Mouse (Mus musculus) kidney, embryonic 16.5 days (tissue): ENCODE measurements at regions not wholly inside any gene's neighbourhood (a gene's known extent, or its start where the extent isn't known, plus 50 kb on each side); places are given as distances from the start of the nearest gene placed in this dataset.
A peak's percentile ranks its signal among the peaks of the same experiment; 100 is the strongest.

Experiments
- ATAC-seq: fragments of 200-750 bp; cut with Nextera tagmentation; 2 replicates; pipeline ENCODE4 v1.8.0; 2017; ENCODE audit warnings: moderate TSS enrichment; ENCODE audit not compliant: low FRiP score, low TSS enrichment
- H3K27ac ChIP-seq: fragments of 300-500 bp; sonication (generic); 2 replicates; pipeline ENCODE4 v1.5.1; 2014; ENCODE audit warnings: low read length
- H3K27me3 ChIP-seq: fragments of 300-500 bp; sonication (generic); 2 replicates; pipeline ENCODE4 v1.6.1; 2014; ENCODE audit warnings: low read length, control low read depth, mixed read lengths; ENCODE audit not compliant: insufficient read depth
- H3K36me3 ChIP-seq: fragments of 300-500 bp; sonication (generic); 2 replicates; pipeline ENCODE4 v1.6.1; 2014; ENCODE audit warnings: low read length, control low read depth, mixed read lengths; ENCODE audit not compliant: insufficient read depth
- H3K4me1 ChIP-seq: fragments of 300-500 bp; sonication (generic); 2 replicates; pipeline ENCODE4 v1.6.1; 2014; ENCODE audit warnings: low read length, control low read depth, mixed read lengths; ENCODE audit not compliant: insufficient read depth
- H3K4me2 ChIP-seq: fragments of 300-500 bp; sonication (generic); replicated peaks from 2 replicates; pipeline ENCODE4 v1.6.1; 2014; ENCODE audit warnings: low read depth, low read length
- H3K4me3 ChIP-seq: fragments of 300-500 bp; sonication (generic); 2 replicates; pipeline ENCODE4 v1.5.1; 2014; ENCODE audit warnings: mild to moderate bottlenecking, low read length
- H3K9ac ChIP-seq: fragments of 300-500 bp; sonication (generic); replicated peaks from 2 replicates; pipeline ENCODE4 v1.6.1; 2014; ENCODE audit warnings: low read length
- H3K9me3 ChIP-seq: fragments of 300-500 bp; sonication (generic); 2 replicates; pipeline ENCODE4 v1.6.1; 2016; ENCODE audit warnings: low read length, control low read depth
- WGBS: fragments of 180-500 bp; shearing (Covaris S2); extraction: QIAGEN DNeasy Blood & Tissue Kit; methylation state at CpG from one replicate; pipeline ENCODE4 v1.1.7; 2014; 5-methylcytosine and 5-hydroxymethylcytosine counted together

GRCm38 (mm10) chr4:66550306-66551104 lies 146.1 kb upstream of the Astn2 start:
- Histone ChIP-seq H3K9me3 (no peaks in the 10 kb centered on the region), H3K4me1 (no peaks in the 10 kb centered on the region), H3K4me2 (no peak overlapping the region), H3K27ac (no peak overlapping the region), H3K4me3 (no peak overlapping the region), H3K36me3 (no peaks in the 10 kb centered on the region), H3K9ac (no peak overlapping the region), H3K27me3 (no peaks in the 10 kb centered on the region)
- 77% methylated on average over 3 of the region's 3 CpGs for WGBS
- ATAC-seq, result no peak

- H3K27ac ChIP-seq, result no peak overlapping the region
- H3K27me3 ChIP-seq, result no peaks in the 10 kb centered on the region
- no peak overlapping the region for H3K4me2 ChIP-seq
- WGBS, result 40% methylated on average over 4 of the region's 4 CpGs
- H3K9ac ChIP-seq, result no peak overlapping the region
- no peaks in the 10 kb centered on the region for H3K36me3 ChIP-seq
- H3K9me3 ChIP-seq, result no peaks in the 10 kb centered on the region
- ATAC-seq, result peak; percentile 67; the same call in 1 of the 2 replicates
- no peak overlapping the region for H3K4me3 ChIP-seq
- H3K4me1 ChIP-seq, result peaks cover 5% of the 10 kb centered on the region; the same call in 1 of the 2 replicates
These were observed 138.5 kb upstream of the Astn2 start for GRCm38 (mm10) chr4:66542833-66543436.

GRCm38 (mm10) chr4:66524456-66524855 lies 120.0 kb upstream of the Astn2 start:
- no peaks in the 10 kb centered on the region for H3K9me3 ChIP-seq
- no peak for ATAC-seq
- no peak overlapping the region for H3K9ac ChIP-seq
- H3K36me3 ChIP-seq, result no peaks in the 10 kb centered on the region
- H3K4me2 ChIP-seq, result no peak overlapping the region
- H3K27me3 ChIP-seq, result no peaks in the 10 kb centered on the region
- H3K4me3 ChIP-seq, result no peak overlapping the region
- no peak overlapping the region for H3K27ac ChIP-seq
- 70% methylated on average over 5 of the region's 5 CpGs for WGBS
- no peaks in the 10 kb centered on the region for H3K4me1 ChIP-seq

GRCm38 (mm10) chr4:66523886-66524245 lies 119.5 kb upstream of the Astn2 start:
- Histone ChIP-seq H3K9ac (no peak overlapping the region), H3K9me3 (no peaks in the 10 kb centered on the region), H3K4me3 (no peak overlapping the region), H3K36me3 (no peaks in the 10 kb centered on the region), H3K4me2 (no peak overlapping the region), H3K4me1 (no peaks in the 10 kb centered on the region), H3K27ac (no peak overlapping the region), H3K27me3 (no peaks in the 10 kb centered on the region)
- 80% methylated on average over 2 of the region's 2 CpGs for WGBS
- ATAC-seq, result no peak

- Histone ChIP-seq H3K4me1 (no peaks in the 10 kb centered on the region), H3K27me3 (no peaks in the 10 kb centered on the region), H3K27ac (no peak overlapping the region), H3K4me3 (no peak overlapping the region), H3K9me3 (no peaks in the 10 kb centered on the region), H3K4me2 (no peak overlapping the region), H3K36me3 (no peaks in the 10 kb centered on the region), H3K9ac (no peak overlapping the region)
- peak; percentile 63 for ATAC-seq
- WGBS, result 50% methylated on average over 8 of the region's 8 CpGs
These were observed 119.0 kb upstream of the Astn2 start for GRCm38 (mm10) chr4:66523238-66523885.

- Histone ChIP-seq H3K27ac (no peak overlapping the region), H3K4me3 (no peak overlapping the region), H3K9me3 (no peaks in the 10 kb centered on the region), H3K9ac (no peak overlapping the region), H3K4me1 (no peaks in the 10 kb centered on the region), H3K4me2 (no peak overlapping the region), H3K27me3 (no peaks in the 10 kb centered on the region), H3K36me3 (no peaks in the 10 kb centered on the region)
- ATAC-seq, result no peak
- 73% methylated on average over 2 of the region's 2 CpGs for WGBS
These were observed 117.8 kb upstream of the Astn2 start for GRCm38 (mm10) chr4:66522097-66522809.

- no peak overlapping the region for H3K27ac ChIP-seq
- H3K4me3 ChIP-seq, result no peak overlapping the region
- H3K9ac ChIP-seq, result no peak overlapping the region
- H3K27me3 ChIP-seq, result no peaks in the 10 kb centered on the region
- 76% methylated on average over 3 of the region's 3 CpGs for WGBS
- no peaks in the 10 kb centered on the region for H3K36me3 ChIP-seq
- H3K4me2 ChIP-seq, result no peak overlapping the region
- no peak for ATAC-seq
- H3K9me3 ChIP-seq, result no peaks in the 10 kb centered on the region
- no peaks in the 10 kb centered on the region for H3K4me1 ChIP-seq
These were observed 116.4 kb upstream of the Astn2 start for GRCm38 (mm10) chr4:66520796-66521195.

- no peak overlapping the region for H3K4me2 ChIP-seq
- H3K9ac ChIP-seq, result no peak overlapping the region
- no peak overlapping the region for H3K27ac ChIP-seq
- H3K4me3 ChIP-seq, result no peak overlapping the region
- no peaks in the 10 kb centered on the region for H3K36me3 ChIP-seq
- H3K9me3 ChIP-seq, result no peaks in the 10 kb centered on the region
- H3K4me1 ChIP-seq, result no peaks in the 10 kb centered on the region
- no peaks in the 10 kb centered on the region for H3K27me3 ChIP-seq
- no peak for ATAC-seq
- 87% methylated on average over 1 of the region's 1 CpGs for WGBS
These were observed 111.4 kb upstream of the Astn2 start for GRCm38 (mm10) chr4:66515815-66516214.

- ATAC-seq, result no peak
- Histone ChIP-seq H3K4me1 (peaks cover 14% of the 10 kb centered on the region), H3K9me3 (no peaks in the 10 kb centered on the region), H3K27me3 (no peaks in the 10 kb centered on the region), H3K4me3 (no peak overlapping the region), H3K36me3 (no peaks in the 10 kb centered on the region), H3K9ac (no peak overlapping the region), H3K4me2 (no peak overlapping the region), H3K27ac (peak overlapping the region; percentile 21; the same call in 1 of the 2 replicates)
- WGBS, result 67% methylated on average over 6 of the region's 6 CpGs
These were observed 79.1 kb upstream of the Astn2 start for GRCm38 (mm10) chr4:66483496-66483895.
